Comparison of ENCODE assay signal across 18 mouse cellular contexts in genomic region chr13:25989067-25989756, GRCm38 (mm10).
"Had no signal": no experiment of that assay in that cellular context is flagged by ENCODE, and none has a peak within 500 bp of the region (broad histone marks: within the 10 kb centered on the region; RNA-seq: fewer than 3 reads in every experiment).

No protein-coding gene starts in this region.

- H3K27me3 ChIP-seq: liver, embryonic 15.5 days; lung, embryonic 15.5 days; megakaryocyte, embryonic 14.5 days; midbrain, embryonic 13.5 days; midbrain, embryonic 15.5 days; neural tube, embryonic 12.5 days; stomach, embryonic 15.5 days had no signal

- H3K4me1 ChIP-seq: liver, embryonic 15.5 days; lung, embryonic 15.5 days; megakaryocyte, embryonic 14.5 days; midbrain, embryonic 15.5 days; neural tube, embryonic 12.5 days; stomach, embryonic 15.5 days had no signal

- ATAC-seq: liver, postnatal 0 days; lung, postnatal 0 days; midbrain, embryonic 13.5 days; midbrain, embryonic 15.5 days had no signal

- H3K4me2 ChIP-seq: liver, embryonic 15.5 days; lung, embryonic 15.5 days; midbrain, embryonic 11.5 days; midbrain, embryonic 13.5 days; midbrain, embryonic 15.5 days; neural tube, embryonic 12.5 days; stomach, embryonic 15.5 days had no signal

- DNase-seq: liver, postnatal 0 days; lung, postnatal 14 days; lung, postnatal 36 days; right cerebral cortex, postnatal 14 days; thymus, adult 2 months; thymus, postnatal 25 days; thymus, postnatal 4 days had no signal

- H3K27ac ChIP-seq: liver, embryonic 15.5 days; lung, embryonic 15.5 days; macrophage; midbrain, embryonic 13.5 days; midbrain, embryonic 15.5 days; neural tube, embryonic 12.5 days; stomach, embryonic 15.5 days; stomach, postnatal 0 days had no signal

- H3K36me3 ChIP-seq: liver, embryonic 15.5 days; lung, embryonic 15.5 days; midbrain, embryonic 13.5 days; midbrain, embryonic 15.5 days; neural tube, embryonic 12.5 days; stomach, embryonic 15.5 days had no signal

- H3K9me3 ChIP-seq: liver, embryonic 15.5 days; lung, embryonic 15.5 days; megakaryocyte, embryonic 14.5 days; midbrain, embryonic 13.5 days; midbrain, embryonic 15.5 days; neural tube, embryonic 12.5 days; stomach, embryonic 15.5 days had no signal

- H3K9ac ChIP-seq: liver, embryonic 15.5 days; liver, postnatal 0 days; lung, embryonic 15.5 days; midbrain, embryonic 13.5 days; midbrain, embryonic 15.5 days; neural tube, embryonic 12.5 days; stomach, embryonic 15.5 days had no signal

- H3K4me3 ChIP-seq: liver, embryonic 15.5 days; lung, embryonic 15.5 days; megakaryocyte, embryonic 14.5 days; midbrain, embryonic 13.5 days; midbrain, embryonic 15.5 days; neural tube, embryonic 12.5 days; stomach, embryonic 15.5 days had no signal
